Mouse (Mus musculus) forebrain, embryonic 10.5 days (tissue): Measurements from ENCODE around the gene Cntfr. TPM values are rescaled to one million over a fixed set of nuclear protein-coding genes. Genes with fewer than 3 reads are reported as not detected.
A peak's percentile ranks its signal among the peaks of the same experiment; 100 is the strongest.

Experiments used
- DNase-seq: peaks from one replicate; pipeline ENCODE4 v3.0.0-alpha.2; 2017; ENCODE audit warnings: low spot score; ENCODE audit errors: extremely low spot score
- H3K27ac ChIP-seq: fragments of 300-500 bp; sonication (generic); 2 replicates; pipeline ENCODE4 v1.5.1; 2016; ENCODE audit warnings: mild to moderate bottlenecking
- H3K27me3 ChIP-seq: fragments of 300-500 bp; sonication (generic); 2 replicates; pipeline ENCODE4 v1.6.1; 2016; ENCODE audit warnings: mild to moderate bottlenecking; ENCODE audit not compliant: poor library complexity, severe bottlenecking
- H3K36me3 ChIP-seq: fragments of 300-500 bp; sonication (generic); replicated peaks from 2 replicates; pipeline ENCODE4 v1.6.1; 2016; ENCODE audit warnings: mild to moderate bottlenecking, moderate library complexity
- H3K4me1 ChIP-seq: fragments of 300-500 bp; sonication (generic); 2 replicates; pipeline ENCODE4 v1.6.1; 2016
- H3K4me3 ChIP-seq: fragments of 300-500 bp; sonication (generic); 2 replicates; pipeline ENCODE4 v1.5.1; 2016; ENCODE audit warnings: mild to moderate bottlenecking, moderate library complexity
- H3K9me3 ChIP-seq: fragments of 300-500 bp; sonication (generic); 2 replicates; pipeline ENCODE4 v1.6.1; 2016; ENCODE audit warnings: mild to moderate bottlenecking, moderate library complexity
- WGBS: fragments of 180-500 bp; shearing (Covaris S2); methylation state at CpG from one replicate; pipeline ENCODE4 v1.1.7; 2016; 5-methylcytosine and 5-hydroxymethylcytosine counted together
- polyA plus RNA-seq: library from polyadenylated mRNA; unstranded; fragments of >200 nt; fragmentation: Nextera tagmentation; extraction: Ambion mirVana; gene quantifications from 2 replicates; pipeline ENCODE4 v1.2.1, GENCODE M21; 2016

Cntfr gene
- polyA plus RNA-seq, 1 experiment from 2014 or later: 21.9 TPM

GRCm38 (mm10) chr4:41635906-41636305 lies 61.0 kb downstream of the Cntfr start:
- WGBS: 57% methylated on average over 2 of the region's 2 CpGs
- Histone ChIP-seq H3K4me1 (peaks cover 91% of the 10 kb centered on the region), H3K27me3 (peaks cover 70% of the 10 kb centered on the region), H3K4me3 (no peak overlapping the region), H3K36me3 (peaks cover 19% of the 10 kb centered on the region), H3K27ac (peak overlapping the region; percentile 60; the same call in 1 of the 2 replicates), H3K9me3 (no peaks in the 10 kb centered on the region)
- no peak for DNase-seq

DNA sequence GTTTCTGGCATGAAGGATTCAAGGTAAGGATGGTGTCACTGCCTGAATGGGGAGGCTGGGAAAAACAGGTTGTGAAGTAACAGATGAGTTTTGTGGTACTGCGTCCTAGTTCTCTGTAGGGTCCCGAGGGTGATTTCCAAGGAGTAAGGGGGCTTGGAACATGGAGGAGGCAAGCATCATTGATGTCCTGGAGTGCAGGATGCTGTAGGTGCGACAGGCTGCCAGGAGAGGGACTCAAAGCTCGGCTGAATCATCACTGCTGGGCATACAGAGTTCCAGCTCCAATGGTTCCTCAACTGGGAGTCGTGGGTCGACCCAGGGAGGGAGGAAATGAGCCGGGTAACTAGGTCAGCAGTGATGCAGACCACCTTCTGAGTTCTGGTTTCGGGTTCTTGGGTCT lies 61.7 kb downstream of the Cntfr start:
- no peak for DNase-seq
- 76% methylated on average over 8 of the region's 8 CpGs for WGBS
- peaks cover 92% of the 10 kb centered on the region for H3K4me1 ChIP-seq
- no peaks in the 10 kb centered on the region for H3K9me3 ChIP-seq
- H3K27me3 ChIP-seq: peaks cover 77% of the 10 kb centered on the region
- peaks cover 19% of the 10 kb centered on the region for H3K36me3 ChIP-seq
- H3K4me3 ChIP-seq: no peak overlapping the region
- H3K27ac ChIP-seq: no peak overlapping the region

DNA sequence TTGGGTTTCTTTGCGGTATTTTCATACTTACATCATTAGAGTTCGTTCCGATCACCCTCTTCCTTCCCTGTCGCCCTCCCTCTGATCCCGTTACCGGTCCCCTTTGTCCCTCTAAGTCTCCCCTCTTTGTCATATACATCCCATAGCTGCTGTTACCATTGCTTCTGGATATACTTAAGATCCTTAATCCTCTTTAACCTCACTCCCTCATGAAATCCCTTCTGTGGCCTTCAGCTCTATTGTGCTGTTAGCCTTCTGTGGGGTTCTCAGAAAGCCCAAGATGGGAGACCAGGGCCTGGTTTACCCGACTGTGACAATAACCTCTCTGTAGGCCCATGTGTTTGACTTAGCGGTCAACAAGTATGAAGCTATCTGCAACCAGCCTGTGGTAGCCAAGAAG lies 62.3 kb downstream of the Cntfr start:
- no peak overlapping the region for H3K4me3 ChIP-seq
- peaks cover 19% of the 10 kb centered on the region for H3K36me3 ChIP-seq
- peaks cover 83% of the 10 kb centered on the region for H3K27me3 ChIP-seq
- no peaks in the 10 kb centered on the region for H3K9me3 ChIP-seq
- H3K4me1 ChIP-seq: peaks cover 94% of the 10 kb centered on the region
- no peak for DNase-seq
- no peak overlapping the region for H3K27ac ChIP-seq
- 59% methylated on average over 8 of the region's 8 CpGs for WGBS

DNA sequence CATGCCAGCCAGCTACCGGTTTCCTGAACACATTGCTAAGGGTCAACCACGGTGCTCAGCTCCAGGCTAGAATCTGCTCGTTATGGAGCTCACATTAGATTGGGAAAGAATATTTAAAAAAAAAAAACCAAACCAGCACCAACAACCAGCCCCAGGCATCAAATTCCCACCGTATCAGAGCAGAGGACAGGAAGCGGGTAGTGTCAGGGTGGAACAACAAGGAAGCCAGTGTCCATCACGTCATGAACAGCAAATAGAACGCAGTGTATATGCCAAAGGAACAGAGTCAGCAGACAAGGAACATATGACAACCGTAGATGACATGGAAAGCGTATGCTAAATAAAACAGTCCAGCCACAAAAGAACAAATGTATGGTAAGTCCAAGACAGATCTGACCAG lies 63.9 kb downstream of the Cntfr start:
- Histone ChIP-seq H3K27ac (no peak overlapping the region), H3K9me3 (no peaks in the 10 kb centered on the region), H3K27me3 (peaks cover 83% of the 10 kb centered on the region), H3K4me3 (no peak overlapping the region), H3K36me3 (peaks cover 12% of the 10 kb centered on the region), H3K4me1 (peaks cover 94% of the 10 kb centered on the region)
- WGBS: 76% methylated on average over 9 of the region's 9 CpGs
- no peak for DNase-seq

- 3% methylated on average over 11 of the region's 11 CpGs for WGBS
- Histone ChIP-seq H3K36me3 (no peaks in the 10 kb centered on the region), H3K4me3 (peak overlapping the region; percentile 17), H3K9me3 (no peaks in the 10 kb centered on the region), H3K4me1 (peaks cover 90% of the 10 kb centered on the region), H3K27ac (peak overlapping the region; percentile 78), H3K27me3 (peaks cover 83% of the 10 kb centered on the region)
- peak; percentile 51 for DNase-seq
Measured at GRCm38 (mm10) chr4:41631390-41631789, 65.5 kb downstream of the Cntfr start.

- H3K9me3 ChIP-seq: no peaks in the 10 kb centered on the region
- peaks cover 85% of the 10 kb centered on the region for H3K4me1 ChIP-seq
- peak overlapping the region; percentile 72 for H3K27ac ChIP-seq
- WGBS: 21% methylated on average over 6 of the region's 6 CpGs
- no peak for DNase-seq
- no peaks in the 10 kb centered on the region for H3K36me3 ChIP-seq
- H3K27me3 ChIP-seq: peaks cover 94% of the 10 kb centered on the region
- H3K4me3 ChIP-seq: no peak overlapping the region
Measured at GRCm38 (mm10) chr4:41630196-41630595, 66.7 kb downstream of the Cntfr start.

- Histone ChIP-seq H3K4me3 (peak overlapping the region; percentile 11), H3K27ac (peak overlapping the region; percentile 66), H3K9me3 (no peaks in the 10 kb centered on the region), H3K36me3 (no peaks in the 10 kb centered on the region), H3K4me1 (peaks cover 67% of the 10 kb centered on the region), H3K27me3 (peaks cover 88% of the 10 kb centered on the region)
- WGBS: 3% methylated on average over 8 of the region's 8 CpGs
- DNase-seq: peak; percentile 57
Measured at GRCm38 (mm10) chr4:41628202-41628927, 68.5 kb downstream of the Cntfr start.

GRCm38 (mm10) chr4:41622071-41622470 lies 74.8 kb downstream of the Cntfr start:
- no peak for DNase-seq
- Histone ChIP-seq H3K27me3 (peaks cover 57% of the 10 kb centered on the region), H3K9me3 (no peaks in the 10 kb centered on the region), H3K4me3 (no peak overlapping the region), H3K27ac (no peak overlapping the region), H3K36me3 (no peaks in the 10 kb centered on the region), H3K4me1 (peaks cover 18% of the 10 kb centered on the region)
- WGBS: 92% methylated on average over 14 of the region's 14 CpGs

- H3K4me3 ChIP-seq: no peak overlapping the region
- no peaks in the 10 kb centered on the region for H3K9me3 ChIP-seq
- H3K27ac ChIP-seq: 0 out of 2 replicates have a peak overlapping the region, but pooled peaks have one; percentile 18
- no peaks in the 10 kb centered on the region for H3K36me3 ChIP-seq
- peaks cover 55% of the 10 kb centered on the region for H3K27me3 ChIP-seq
- peaks cover 28% of the 10 kb centered on the region for H3K4me1 ChIP-seq
- WGBS: 61% methylated on average over 12 of the region's 12 CpGs
- no peak for DNase-seq
Measured at GRCm38 (mm10) chr4:41618916-41619746, 77.8 kb downstream of the Cntfr start.

DNA sequence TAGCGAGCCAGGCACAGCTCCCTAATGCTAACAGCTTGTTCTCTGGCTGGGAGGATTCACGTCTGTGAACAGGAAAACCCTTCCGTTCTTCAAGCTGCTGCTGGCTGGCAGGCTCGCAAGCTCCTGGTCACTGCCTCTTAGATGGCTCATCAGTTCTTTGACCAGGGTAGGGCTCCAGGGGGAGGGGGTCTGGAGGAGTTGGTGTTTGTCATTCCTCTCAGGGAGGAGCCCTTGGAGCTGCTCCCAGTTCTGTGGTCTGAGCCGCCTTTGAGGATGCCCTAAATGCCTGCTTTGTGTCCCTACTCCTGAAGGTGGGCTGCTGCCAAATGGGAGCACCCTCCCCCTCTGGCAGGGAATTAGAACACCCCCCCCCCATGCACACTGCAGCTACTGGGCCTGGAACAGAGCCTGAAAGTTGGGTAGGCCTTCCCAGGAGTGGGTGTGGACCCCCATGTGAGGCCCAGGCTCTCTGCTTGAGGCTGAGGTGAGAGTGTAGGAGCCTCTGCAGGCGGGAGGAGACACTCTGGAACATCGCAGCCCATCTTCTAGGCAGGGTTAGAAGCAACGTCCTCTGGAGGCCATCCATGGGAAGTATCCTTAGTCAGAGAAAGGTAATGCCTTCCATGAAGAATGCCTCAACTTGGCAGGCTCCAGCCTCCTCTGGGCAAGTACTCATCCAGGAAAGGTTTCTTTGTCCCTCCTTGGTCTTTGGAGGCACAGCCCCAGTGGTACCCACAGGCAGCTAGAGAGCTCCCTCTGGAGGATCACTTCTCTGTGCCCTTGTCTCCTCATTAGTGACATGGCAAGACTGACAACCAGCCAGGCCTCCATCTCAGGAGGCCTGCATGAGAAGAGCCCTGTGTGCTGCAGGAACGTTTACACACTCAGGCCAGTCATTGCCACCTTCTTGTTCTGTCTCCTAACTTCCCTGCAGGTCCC lies 81.0 kb downstream of the Cntfr start:
- no peak overlapping the region for H3K4me3 ChIP-seq
- 0 out of 2 replicates have a peak overlapping the region, but pooled peaks have one; percentile 48 for H3K27ac ChIP-seq
- no peak for DNase-seq
- H3K9me3 ChIP-seq: no peaks in the 10 kb centered on the region
- WGBS: 71% methylated on average over 9 of the region's 9 CpGs
- H3K27me3 ChIP-seq: peaks cover 68% of the 10 kb centered on the region
- no peaks in the 10 kb centered on the region for H3K36me3 ChIP-seq
- H3K4me1 ChIP-seq: peaks cover 60% of the 10 kb centered on the region

DNA sequence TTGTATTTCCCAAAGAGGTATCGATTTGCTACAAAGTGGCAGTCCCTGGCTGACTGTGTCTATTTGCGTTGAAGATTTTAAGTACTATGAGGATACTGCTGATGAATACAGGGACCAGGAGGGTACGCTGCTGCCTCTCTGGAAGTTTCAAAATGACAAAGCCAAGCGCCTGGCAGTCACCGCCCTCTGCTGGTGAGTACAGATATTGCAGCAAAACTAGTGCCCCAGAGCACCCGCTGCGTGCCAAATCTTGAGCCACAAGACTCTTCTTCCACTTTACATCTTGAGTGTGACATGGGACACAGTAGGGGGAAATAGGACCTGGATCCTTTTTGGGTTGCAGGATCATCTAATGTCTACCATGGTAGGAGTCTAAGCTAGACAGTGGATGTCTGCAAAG lies 82.7 kb downstream of the Cntfr start:
- no peak overlapping the region for H3K27ac ChIP-seq
- 12% methylated on average over 7 of the region's 7 CpGs for WGBS

DNA sequence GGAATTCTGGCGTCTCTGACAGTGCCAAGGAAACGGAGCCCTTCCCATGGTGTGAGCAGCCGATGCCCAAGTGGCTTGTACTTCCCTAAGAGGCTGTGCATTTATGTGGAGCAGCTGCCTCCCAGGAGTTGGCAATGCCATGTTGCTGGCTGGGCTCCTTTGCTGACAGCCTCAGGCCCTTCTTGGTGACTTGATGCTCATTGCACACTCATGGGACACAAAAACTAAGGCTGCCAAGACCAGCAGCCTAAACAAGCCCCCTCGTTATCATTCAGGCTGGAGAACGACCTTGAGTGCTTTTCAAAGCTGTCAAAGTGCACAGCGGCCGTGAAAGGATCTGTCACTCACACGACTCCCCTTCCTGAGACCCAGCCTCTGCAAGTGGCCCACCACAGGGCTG lies 84.7 kb downstream of the Cntfr start:
- DNase-seq: peak; percentile 54
- Histone ChIP-seq H3K27ac (peak overlapping the region; percentile 59), H3K9me3 (no peaks in the 10 kb centered on the region), H3K27me3 (peaks cover 54% of the 10 kb centered on the region), H3K4me3 (no peak overlapping the region), H3K4me1 (peaks cover 65% of the 10 kb centered on the region), H3K36me3 (no peaks in the 10 kb centered on the region)
- 49% methylated on average over 8 of the region's 8 CpGs for WGBS

More for the DNA sequence above, 82.7 kb downstream of the Cntfr start:
- peaks cover 67% of the 10 kb centered on the region for H3K27me3 ChIP-seq
- no peaks in the 10 kb centered on the region for H3K9me3 ChIP-seq
- no peaks in the 10 kb centered on the region for H3K36me3 ChIP-seq
- DNase-seq: peak; percentile 83
- no peak overlapping the region for H3K4me3 ChIP-seq
- peaks cover 76% of the 10 kb centered on the region for H3K4me1 ChIP-seq
